Mouse (Mus musculus): ENCODE data around the gene Nfkb1.
A peak's percentile ranks its signal among the peaks of the same experiment; 100 is the strongest.

Gene Nfkb1

GRCm38 (mm10) chr3:135699523-135700264 lies 8.3 kb upstream of the Nfkb1 start:
- DNase-seq: no peak

GRCm38 (mm10) chr3:135698466-135698975 lies 7.2 kb upstream of the Nfkb1 start:
- peak; percentile 74 for DNase-seq

- no peak for DNase-seq
These were observed 4.9 kb upstream of the Nfkb1 start for GRCm38 (mm10) chr3:135696262-135696661.

- no peak for DNase-seq
These were observed 1.7 kb upstream of the Nfkb1 start for GRCm38 (mm10) chr3:135692999-135693398.

- DNase-seq: peak; percentile 56
These were observed 668 bp downstream of the Nfkb1 start for GRCm38 (mm10) chr3:135690568-135691190.

- DNase-seq: no peak
These were observed 1.4 kb downstream of the Nfkb1 start for GRCm38 (mm10) chr3:135689773-135690567.

- DNase-seq: no peak
These were observed 2.2 kb downstream of the Nfkb1 start for GRCm38 (mm10) chr3:135688970-135689772.

GRCm38 (mm10) chr3:135687965-135688364 lies 3.4 kb downstream of the Nfkb1 start:
- DNase-seq: no peak

- DNase-seq: no peak
These were observed 4.9 kb downstream of the Nfkb1 start for GRCm38 (mm10) chr3:135686419-135686818.

GRCm38 (mm10) chr3:135683275-135683674 lies 8.1 kb downstream of the Nfkb1 start:
- no peak for DNase-seq

- DNase-seq: no peak
These were observed 9.1 kb downstream of the Nfkb1 start for GRCm38 (mm10) chr3:135682240-135682639.

- no peak for DNase-seq
These were observed 10.0 kb downstream of the Nfkb1 start for GRCm38 (mm10) chr3:135681272-135681783.

GRCm38 (mm10) chr3:135680213-135680843 lies 11.0 kb downstream of the Nfkb1 start:
- DNase-seq: no peak

GRCm38 (mm10) chr3:135677064-135677463 lies 14.3 kb downstream of the Nfkb1 start:
- no peak for DNase-seq

GRCm38 (mm10) chr3:135676364-135676763 lies 15.0 kb downstream of the Nfkb1 start:
- DNase-seq: no peak

GRCm38 (mm10) chr3:135675480-135675879 lies 15.9 kb downstream of the Nfkb1 start:
- DNase-seq: no peak

GRCm38 (mm10) chr3:135674716-135675392 lies 16.5 kb downstream of the Nfkb1 start:
- DNase-seq: peak; percentile 51

GRCm38 (mm10) chr3:135673695-135674094 lies 17.7 kb downstream of the Nfkb1 start:
- DNase-seq: no peak

- DNase-seq: no peak
These were observed 18.3 kb downstream of the Nfkb1 start for GRCm38 (mm10) chr3:135673041-135673440.

- DNase-seq: no peak
These were observed 19.2 kb downstream of the Nfkb1 start for GRCm38 (mm10) chr3:135672135-135672534.

- no peak for DNase-seq
These were observed 20.5 kb downstream of the Nfkb1 start for GRCm38 (mm10) chr3:135670869-135671268.
